Mouse (Mus musculus) T-helper 1 cell (primary cell): ENCODE measurements around the gene Med1.

Source experiments
- in situ Hi-C: fragments of 300-600 bp; cut with MboI, MseI; formaldehyde crosslinking; loops from one replicate; pipeline ENCODE4 v1.15.1; 2025; ENCODE audit warnings: high pct_unique_total_duplicates

Gene Med1

DNA sequence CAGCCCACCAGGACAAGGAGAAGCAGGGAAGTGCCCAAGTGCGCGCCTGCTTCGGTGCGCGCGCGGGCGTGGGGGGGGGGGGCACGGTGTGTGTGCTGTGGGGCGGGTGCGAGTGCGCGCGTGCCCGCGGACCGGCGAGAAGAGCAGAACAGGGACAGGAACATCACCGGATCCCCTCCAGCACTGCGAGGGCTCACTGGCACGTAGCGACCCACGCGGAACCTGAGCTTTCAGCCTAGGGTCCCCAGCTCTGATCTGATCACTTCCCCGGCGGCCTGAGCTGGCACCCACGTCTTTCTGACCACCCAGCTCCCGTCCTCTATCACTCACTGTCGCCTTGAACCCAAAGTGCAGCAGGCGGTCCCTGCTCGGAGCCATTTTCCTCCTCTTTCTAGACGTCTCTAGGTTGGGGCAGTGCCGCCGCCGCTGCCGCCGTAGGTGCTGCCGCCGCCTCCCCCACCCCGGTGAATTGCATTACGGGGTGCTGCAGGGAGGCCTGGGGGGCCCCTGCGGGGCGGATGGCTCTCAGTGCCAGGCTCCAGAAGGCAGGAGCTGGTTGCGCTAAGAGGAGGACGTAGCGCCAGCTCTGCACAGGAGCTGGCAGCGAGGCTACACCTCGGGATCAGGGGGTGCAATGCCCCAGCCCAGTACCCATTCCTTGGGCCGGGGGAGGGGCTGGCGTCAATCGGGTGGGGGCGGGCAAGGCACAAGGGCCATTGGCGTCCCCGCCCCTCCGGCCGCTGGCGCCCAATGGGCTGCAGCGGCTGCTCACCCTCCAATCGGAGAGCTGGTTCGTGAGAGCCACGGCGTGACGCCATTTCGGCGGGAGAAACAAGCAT is 43.1 kb downstream of the Med1 start, which contains the start of gene Fbxl20:
Gene Fbxl20 (minus strand): TSS at position 618 of the 839 bp plus-strand sequence.
- in situ Hi-C loops, result loop anchor here (5.0 kb wide), 1 partner anchor 42 kb away; the partner anchor contains the start of gene Med1

DNA sequence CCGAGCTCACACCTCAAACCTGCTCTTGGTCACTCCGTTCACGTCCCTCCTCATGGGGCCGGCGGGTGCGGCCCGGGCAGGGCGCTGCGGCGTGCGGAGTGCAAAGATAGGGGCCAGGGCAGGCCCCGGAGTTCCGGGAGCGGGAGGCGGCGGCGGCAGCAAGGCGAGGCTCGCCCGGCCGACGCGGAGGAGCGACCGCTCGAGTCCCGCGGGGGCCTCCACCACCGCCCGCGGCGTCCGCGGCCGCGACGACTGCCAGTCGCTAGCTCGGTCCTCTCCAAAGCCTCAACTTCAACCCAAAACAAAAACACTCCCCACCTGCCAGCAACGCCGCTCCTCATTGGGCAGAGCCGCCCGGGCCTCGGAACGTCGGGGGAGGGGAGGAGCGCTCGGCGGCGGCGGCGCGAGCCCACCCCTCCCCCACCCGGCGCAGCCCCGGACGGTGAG is 43.8 kb downstream of the Med1 start:
- in situ Hi-C loops, result no loop called here

DNA sequence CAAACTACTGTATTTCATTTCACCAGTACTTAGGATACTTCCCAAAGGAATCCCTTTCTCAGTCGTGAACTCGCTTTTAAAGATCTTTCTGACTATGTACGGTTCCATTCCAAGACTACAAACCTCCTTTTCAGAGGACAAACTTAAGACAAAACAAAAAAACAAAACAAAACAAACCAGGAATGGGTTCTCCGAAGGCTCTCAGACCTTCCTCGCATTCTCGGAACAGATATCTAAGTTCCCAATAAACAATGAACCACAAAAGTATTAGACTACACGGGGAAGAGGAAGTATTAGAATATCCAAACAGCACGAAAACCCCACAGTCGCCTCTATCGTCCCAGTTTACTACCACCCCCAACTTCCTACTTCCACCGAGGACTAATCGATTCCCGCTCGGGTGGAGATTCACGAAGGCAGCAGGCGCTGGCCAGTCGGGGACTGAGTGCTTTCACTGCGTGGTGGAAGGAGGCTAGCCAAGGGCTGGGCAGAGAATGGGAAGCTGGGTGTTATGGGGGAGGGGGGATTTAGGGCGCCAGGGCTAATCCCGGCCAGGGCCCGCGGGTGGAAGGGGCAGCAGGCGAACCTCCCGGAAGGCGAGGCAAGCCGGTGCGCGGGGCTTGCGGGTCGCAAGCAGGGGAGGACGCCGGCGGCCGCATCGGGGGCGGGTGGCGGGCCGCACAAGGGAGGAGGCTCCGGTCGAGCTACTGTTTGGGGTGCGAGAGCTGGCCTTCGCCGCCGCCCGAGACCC is 44.4 kb downstream of the Med1 start:
- in situ Hi-C loops, result no loop called here

DNA sequence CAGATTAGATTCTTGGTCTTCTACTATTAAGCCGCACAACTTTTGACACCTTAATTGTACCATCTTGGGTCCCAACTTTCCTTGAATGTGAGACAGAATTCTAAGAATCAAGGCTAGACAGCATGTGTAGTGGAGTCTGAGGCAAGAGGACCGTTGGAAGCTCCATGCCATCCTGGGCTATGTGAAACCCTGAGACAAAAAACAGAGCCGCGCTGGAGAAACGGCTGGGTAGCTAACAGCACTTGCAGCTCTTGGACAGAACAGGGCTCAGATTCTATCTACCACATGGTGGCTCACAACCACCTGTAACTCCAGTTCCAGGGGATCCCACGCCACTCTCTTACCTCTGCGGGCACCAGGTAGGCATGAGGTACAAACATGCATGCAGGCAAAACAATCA is 47.2 kb downstream of the Med1 start:
- in situ Hi-C loops, result no loop called here

DNA sequence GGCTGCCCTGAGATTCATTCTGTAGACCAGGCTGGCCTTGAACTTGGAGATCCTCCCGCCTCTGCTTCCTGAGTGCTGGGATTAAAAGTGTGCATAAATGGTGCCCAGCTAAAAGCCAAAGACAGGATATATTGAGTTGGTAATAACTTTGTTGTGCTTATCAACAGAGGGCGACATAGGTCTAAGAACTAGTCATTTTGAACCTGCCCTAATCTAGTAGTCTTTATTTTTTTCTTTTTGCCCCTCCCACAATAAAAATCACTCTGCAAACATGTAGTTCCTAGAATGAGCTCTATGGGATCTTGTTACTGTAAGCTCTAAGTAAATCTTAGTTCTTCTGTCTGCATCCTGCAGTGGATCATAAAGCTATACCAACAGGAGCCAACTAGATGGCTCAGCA is 50.5 kb downstream of the Med1 start:
- in situ Hi-C loops, result loop anchor here (5.0 kb wide), 1 partner anchor 95 kb away; no protein-coding TSS in a partner anchor

DNA sequence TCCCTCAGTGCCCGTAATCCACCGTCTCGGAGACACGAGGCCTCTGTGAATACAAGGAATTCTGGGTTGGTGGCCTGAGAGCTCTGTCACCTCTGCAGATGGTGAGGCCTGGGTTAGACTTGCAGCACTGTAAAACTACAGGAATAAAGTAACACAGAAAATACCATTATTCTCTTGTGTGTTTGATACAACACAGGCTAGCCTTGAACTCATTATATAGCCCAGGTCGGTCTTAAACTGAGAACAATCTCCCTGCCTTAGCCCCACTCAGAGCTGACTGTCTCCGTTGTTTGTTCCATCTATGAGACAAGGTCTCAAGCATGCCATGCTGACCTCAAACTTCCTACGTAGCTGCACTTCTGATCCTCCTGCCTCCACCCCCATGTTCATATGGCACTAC is 54.2 kb downstream of the Med1 start:
- in situ Hi-C loops, result no loop called here

DNA sequence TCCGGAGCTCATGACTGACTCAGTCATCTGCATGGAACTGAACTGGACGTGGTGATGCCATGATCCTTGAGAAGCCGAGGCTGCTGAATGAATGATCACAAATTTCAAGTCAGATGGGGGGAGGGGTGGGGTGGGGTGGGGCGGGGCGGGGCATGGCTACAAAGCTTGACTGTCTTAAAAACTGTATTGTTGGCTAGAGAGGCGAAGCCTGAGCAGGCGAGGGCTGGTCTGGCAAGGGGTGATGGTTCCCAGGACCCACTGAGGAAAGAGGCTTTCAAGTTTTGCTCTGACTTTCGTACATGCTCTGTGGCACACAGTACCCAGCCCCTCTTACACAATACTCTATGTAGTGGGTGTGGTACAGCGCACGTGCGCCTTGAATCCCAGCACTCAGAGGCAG is 55.3 kb downstream of the Med1 start:
- in situ Hi-C loops, result no loop called here

DNA sequence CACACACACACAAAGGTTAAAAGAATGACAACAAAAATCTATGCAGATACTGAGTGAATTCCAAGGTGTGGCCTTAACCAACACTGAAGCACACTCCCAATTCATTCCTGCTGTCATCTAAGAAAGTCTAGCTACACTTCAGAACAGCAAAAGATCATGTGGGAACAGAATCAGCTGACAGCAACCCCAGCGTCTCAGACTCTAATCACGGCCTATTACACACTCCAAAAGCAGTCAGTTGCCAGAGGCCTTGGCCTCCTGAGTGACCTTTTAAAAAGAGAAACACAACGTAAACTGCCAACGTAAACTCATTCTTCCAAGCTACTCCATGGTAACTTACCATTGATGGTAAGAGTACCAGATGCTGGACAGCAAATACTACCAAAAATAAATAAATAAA is 58.1 kb downstream of the Med1 start:
- in situ Hi-C loops, result no loop called here

DNA sequence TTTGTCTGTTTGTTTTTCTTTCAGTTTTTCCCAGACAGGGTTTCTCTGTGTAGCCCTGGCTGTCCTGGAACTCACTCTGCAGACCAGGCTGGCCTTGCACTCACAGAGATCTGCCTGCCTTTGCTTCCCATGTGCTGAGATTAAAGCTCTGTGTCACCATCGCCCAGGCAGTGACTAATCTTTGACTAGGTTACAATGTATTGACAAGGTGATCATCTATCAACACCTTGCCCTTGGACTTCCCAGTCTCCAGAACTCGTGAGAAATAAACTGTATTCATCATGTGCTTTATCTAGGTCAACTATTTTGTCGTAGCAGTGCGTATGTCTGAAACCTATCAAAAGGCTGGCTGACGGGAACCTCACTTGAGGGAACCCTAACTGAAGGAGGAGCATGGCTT is 69.7 kb downstream of the Med1 start:
- in situ Hi-C loops, result no loop called here

DNA sequence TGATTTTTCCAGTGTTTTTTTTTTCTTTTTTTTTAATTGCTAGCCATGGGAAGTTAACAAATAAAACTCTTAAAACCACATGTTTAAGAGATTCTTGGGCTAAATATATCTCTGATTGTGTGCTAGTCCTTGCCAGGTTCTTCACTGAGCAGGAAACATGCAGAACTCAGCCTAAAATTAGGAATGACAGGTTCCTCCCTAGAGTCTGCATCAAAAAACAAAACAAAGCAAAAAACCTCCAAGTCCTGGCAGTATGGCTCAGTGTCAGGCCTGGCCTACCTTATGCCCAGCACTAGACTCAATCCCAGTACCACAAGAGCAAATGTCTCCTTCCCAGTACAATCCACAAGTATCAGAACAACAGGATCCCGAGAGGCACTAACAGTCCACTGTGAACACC is 78.7 kb downstream of the Med1 start:
- in situ Hi-C loops, result loop anchor here (10.0 kb wide), 1 partner anchor 1130 kb away; the partner anchor contains the start of gene Krt222

DNA sequence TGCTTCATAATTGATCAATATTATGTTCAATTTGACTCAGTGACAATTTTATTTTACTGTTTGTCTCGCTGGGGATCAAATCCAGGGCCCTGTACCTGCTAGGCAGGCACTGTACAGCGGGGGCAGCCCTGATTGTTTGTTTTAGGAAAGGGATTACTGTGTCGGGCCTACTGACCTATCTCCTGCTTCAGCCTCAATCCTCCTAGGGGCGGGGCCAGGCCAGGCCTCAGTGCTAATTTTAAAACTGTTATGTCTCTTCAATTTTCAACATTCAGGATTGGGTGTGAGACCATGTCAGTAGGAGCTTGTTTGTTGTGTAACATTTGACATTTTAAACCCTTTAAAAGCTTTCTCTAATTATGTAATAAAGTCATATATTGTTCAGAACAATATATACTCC is 79.6 kb downstream of the Med1 start:
- in situ Hi-C loops, result loop anchor here (10.0 kb wide), 1 partner anchor 1131 kb away; the partner anchor contains the start of gene Krt222

DNA sequence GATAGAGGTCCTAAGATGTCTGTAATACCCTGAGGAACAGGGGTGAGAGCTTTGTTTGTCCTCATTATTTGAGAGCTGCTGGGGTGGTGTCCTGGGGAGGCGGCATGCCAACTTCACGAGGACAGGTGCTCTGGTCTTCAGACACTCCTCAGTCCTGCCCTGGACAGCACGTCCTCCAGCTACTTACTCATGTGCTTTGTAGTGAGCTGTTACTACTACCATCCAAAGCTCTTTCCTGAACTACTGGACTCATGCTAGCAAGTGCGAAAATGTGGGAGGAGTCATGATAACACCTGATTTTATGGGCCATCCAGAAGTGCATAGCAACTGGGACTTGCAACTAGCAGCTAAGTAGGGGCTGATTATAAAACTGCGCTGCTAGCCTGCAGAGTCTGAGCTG is 83.4 kb downstream of the Med1 start:
- in situ Hi-C loops, result loop anchor here (10.0 kb wide), 1 partner anchor 1135 kb away; the partner anchor contains the start of gene Krt222
